Mouse (Mus musculus) colon, adult 2 months (tissue): ENCODE measurements around the gene Taf15. TPM values are rescaled to one million over a fixed set of nuclear protein-coding genes. Genes with fewer than 3 reads are reported as not detected.

Experiments
- polyA plus RNA-seq: library from polyadenylated mRNA; depleted of rRNA; stranded (reverse); fragments of >200 nt; gene quantifications from 2 replicates; pipeline ENCODE4 v1.2.3, GENCODE M21; 2012; rRNA removed

Gene Taf15
- 4.0 and 4.8 TPM in 2 replicates for polyA plus RNA-seq

GRCm38 (mm10) chr11:83472324-83473234 lies at the start of gene Taf15:
TSS of gene Taf15 (plus strand) at chr11:83473086.

DNA sequence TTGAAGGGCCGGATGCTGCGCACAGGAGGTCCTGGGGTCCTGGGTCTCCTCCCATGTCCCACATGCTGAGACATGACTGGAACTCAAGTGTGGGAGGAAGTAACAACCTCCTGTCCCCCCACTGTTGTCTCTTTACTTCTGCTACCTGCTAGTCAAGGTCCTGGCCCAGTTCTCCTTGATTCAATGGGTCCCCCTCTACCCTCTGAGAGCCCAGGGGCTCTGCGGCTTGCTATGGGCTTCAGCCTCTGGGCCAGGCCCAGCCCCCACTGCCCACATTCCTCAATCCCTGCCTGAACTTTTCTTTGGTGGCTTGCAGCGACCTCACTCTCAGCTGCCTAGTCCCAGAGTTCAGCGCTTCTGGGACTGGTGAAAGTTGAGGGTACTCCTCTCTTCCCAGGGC lies 43.5 kb upstream of the Taf15 start, which contains the start of gene Gas2l2:
TSS of gene Gas2l2 (minus strand) at position 101 of the 400 bp plus-strand sequence.

DNA sequence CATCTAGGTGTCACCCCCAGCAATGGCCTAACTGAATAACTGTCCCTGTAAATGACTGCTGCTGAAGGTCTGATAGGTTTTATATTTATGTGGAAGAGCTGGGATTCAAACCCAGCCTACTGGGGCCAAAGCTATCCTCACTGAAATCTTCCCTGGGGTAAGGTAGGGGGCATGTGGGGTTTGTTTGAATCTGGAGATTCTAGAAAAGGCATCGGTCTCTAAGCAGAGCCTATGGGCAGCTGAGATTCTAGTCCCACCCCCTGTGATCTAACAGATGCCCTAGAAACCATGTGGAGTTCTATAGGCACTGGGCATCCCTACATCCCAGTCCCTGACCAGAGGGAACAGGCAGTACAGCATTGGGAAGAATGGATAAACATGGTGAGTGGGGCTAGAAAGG lies 35.5 kb upstream of the Taf15 start, which contains the start of gene 1700020L24Rik:
TSS of gene 1700020L24Rik (plus strand) at position 301 of the 400 bp plus-strand sequence.

DNA sequence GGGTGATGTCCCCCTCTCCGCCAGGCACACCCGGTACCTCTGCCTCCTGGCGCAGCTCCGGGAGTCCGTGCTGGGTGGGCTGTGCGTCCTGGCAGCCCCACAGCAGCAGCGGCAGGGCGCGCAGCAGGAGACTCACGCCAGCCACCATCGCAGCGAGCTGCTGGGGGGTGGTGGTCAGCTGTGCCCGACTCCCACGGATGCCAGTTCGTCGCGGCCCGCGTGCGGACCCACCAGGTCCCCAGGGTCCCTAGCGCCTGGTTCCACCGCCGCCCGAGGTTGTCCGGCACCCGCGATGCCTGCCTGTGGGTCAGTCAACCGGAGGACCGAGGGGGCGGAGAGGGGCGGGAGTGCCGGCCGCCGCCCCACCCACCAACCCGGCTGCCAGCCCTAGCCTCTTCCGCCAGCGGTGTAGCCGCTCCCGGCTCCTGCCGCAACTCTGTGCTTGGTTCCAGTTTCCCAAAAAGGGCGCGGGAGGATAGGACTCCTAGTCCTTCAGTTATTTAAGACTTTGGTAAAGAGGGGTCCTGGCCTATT lies 10.1 kb upstream of the Taf15 start, which contains the start of gene Mmp28:
TSS of gene Mmp28 (minus strand) at position 361 of the 534 bp plus-strand sequence.

DNA sequence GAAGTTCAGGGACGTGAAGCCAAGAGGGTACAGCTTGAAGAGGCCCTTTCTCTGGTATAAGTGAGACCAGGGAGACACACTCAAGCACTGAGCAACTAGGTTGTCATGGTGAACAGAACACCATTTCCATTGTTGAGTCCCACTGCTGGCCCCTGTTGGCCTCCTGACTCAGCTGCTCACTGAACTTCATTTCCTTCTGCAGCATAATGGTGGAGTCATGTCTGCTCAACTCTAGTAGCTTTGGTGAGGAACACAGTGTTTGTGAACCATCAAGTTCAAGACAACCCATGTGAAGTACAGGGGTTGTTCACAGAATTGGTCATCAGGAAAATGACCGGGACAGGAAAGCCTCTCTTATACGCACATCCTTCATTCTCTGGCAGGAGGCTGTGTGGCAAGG lies 49.2 kb downstream of the Taf15 start, which contains the start of gene Heatr9:
TSS of gene Heatr9 (minus strand) at position 101 of the 400 bp plus-strand sequence.

DNA sequence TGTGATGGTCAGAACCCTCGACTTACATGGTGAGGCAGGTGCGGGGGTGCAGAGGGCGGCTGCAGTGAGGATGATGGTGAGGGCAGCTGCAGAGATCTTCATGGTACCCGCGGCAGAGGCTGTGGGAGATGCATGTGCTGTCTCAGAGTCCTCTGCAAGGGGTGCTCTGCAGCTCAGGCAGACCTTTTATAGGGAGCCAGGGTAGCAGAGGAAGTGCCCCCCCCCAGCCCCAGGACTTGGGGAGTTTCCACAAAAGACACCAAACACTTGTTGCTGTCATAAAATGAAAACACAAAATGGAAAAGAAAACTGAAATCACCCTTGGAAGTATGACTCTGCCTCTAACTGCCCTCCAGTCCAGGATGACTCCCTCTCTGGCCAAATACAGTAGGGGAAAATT lies 57.5 kb downstream of the Taf15 start, which contains the start of gene Ccl5:
TSS of gene Ccl5 (minus strand) at position 159 of the 400 bp plus-strand sequence.

Other genes starting within 250 kb of the Taf15 start
- not detected in 2 replicates for gene Slfn14, start 186.4 kb upstream of the Taf15 start, polyA plus RNA-seq
- 25.1 and 28.0 TPM in 2 replicates for gene Ap2b1, start 174.1 kb upstream of the Taf15 start, polyA plus RNA-seq
- gene Pex12, start 170.5 kb upstream of the Taf15 start, polyA plus RNA-seq: 7.2 and 7.7 TPM in 2 replicates
- gene Rasl10b, start 63.9 kb upstream of the Taf15 start, polyA plus RNA-seq: 1.7 and 2.9 TPM in 2 replicates
- 0.43 and 0.51 TPM in 2 replicates for gene Gas2l2, start 43.6 kb upstream of the Taf15 start, polyA plus RNA-seq
- gene 1700020L24Rik, start 35.4 kb upstream of the Taf15 start, polyA plus RNA-seq: 0.91 and 1.0 TPM in 2 replicates
- 14.5 and 17.0 TPM in 2 replicates for gene Mmp28, start 10.0 kb upstream of the Taf15 start, polyA plus RNA-seq
- gene Heatr9, start 49.1 kb downstream of the Taf15 start, polyA plus RNA-seq: not detected in 2 replicates
- 24.9 and 44.7 TPM in 2 replicates for gene Ccl5, start 57.4 kb downstream of the Taf15 start, polyA plus RNA-seq
- gene Ccl9, start 105.5 kb downstream of the Taf15 start, polyA plus RNA-seq: 1.7 and 2.1 TPM in 2 replicates
- gene Ccl6, start 120.0 kb downstream of the Taf15 start, polyA plus RNA-seq: 142 and 153 TPM in 2 replicates
- not detected in 2 replicates for gene Rpl9-ps1, start 172.5 kb downstream of the Taf15 start, polyA plus RNA-seq
- 0.38 and 1.1 TPM in 2 replicates for gene Ccl3, start 176.3 kb downstream of the Taf15 start, polyA plus RNA-seq
- 0.46 and 0.47 TPM in 2 replicates for gene Ccl4, start 189.5 kb downstream of the Taf15 start, polyA plus RNA-seq
- gene Wfdc17, start 230.9 kb downstream of the Taf15 start, polyA plus RNA-seq: 1.3 and 3.5 TPM in 2 replicates
- gene Wfdc18, start 235.9 kb downstream of the Taf15 start, polyA plus RNA-seq: 5.9 and 16.4 TPM in 2 replicates